Mouse (Mus musculus): ENCODE data around the gene Ahr.

Ahr gene

GRCm38 (mm10) chr12:35534754-35535236, at the start of gene Ahr:
TSS of gene Ahr (minus strand) at chr12:35535038.
- peak; percentile 92 for DNase-seq (ENCODE audit: low read depth, low spot score)

GRCm38 (mm10) chr12:35578826-35579225, 44.0 kb upstream of the Ahr start:
- DNase-seq (ENCODE audit: low read depth, low spot score), result no peak

- DNase-seq (ENCODE audit: low read depth, low spot score), result no peak
These were observed 41.3 kb upstream of the Ahr start for GRCm38 (mm10) chr12:35576107-35576506.

GRCm38 (mm10) chr12:35573713-35574112, 38.9 kb upstream of the Ahr start:
- DNase-seq (ENCODE audit: low read depth, low spot score), result no peak

GRCm38 (mm10) chr12:35562826-35563225, 28.0 kb upstream of the Ahr start:
- no peak for DNase-seq (ENCODE audit: low read depth, low spot score)

GRCm38 (mm10) chr12:35558868-35559267, 24.0 kb upstream of the Ahr start:
- DNase-seq (ENCODE audit: low read depth, low spot score), result no peak

- DNase-seq (ENCODE audit: low read depth, low spot score), result no peak
These were observed 21.1 kb upstream of the Ahr start for GRCm38 (mm10) chr12:35555925-35556324.

- DNase-seq (ENCODE audit: low read depth, low spot score), result no peak
These were observed 19.5 kb upstream of the Ahr start for GRCm38 (mm10) chr12:35554309-35554708.

- DNase-seq (ENCODE audit: low read depth, low spot score), result no peak
These were observed 18.3 kb upstream of the Ahr start for GRCm38 (mm10) chr12:35553174-35553573.

GRCm38 (mm10) chr12:35550299-35550698, 15.5 kb upstream of the Ahr start:
- no peak for DNase-seq (ENCODE audit: low read depth, low spot score)

GRCm38 (mm10) chr12:35542836-35543235, 8.0 kb upstream of the Ahr start:
- DNase-seq (ENCODE audit: low read depth, low spot score), result no peak

- no peak for DNase-seq (ENCODE audit: low read depth, low spot score)
These were observed 4.0 kb upstream of the Ahr start for GRCm38 (mm10) chr12:35538843-35539242.

GRCm38 (mm10) chr12:35534114-35534753, 604 bp downstream of the Ahr start:
- peak; percentile 62 for DNase-seq (ENCODE audit: low read depth, low spot score)

- DNase-seq (ENCODE audit: low read depth, low spot score), result no peak
These were observed 1.1 kb downstream of the Ahr start for GRCm38 (mm10) chr12:35533748-35534113.

GRCm38 (mm10) chr12:35533133-35533532, 1.7 kb downstream of the Ahr start:
- no peak for DNase-seq (ENCODE audit: low read depth, low spot score)

- DNase-seq (ENCODE audit: low read depth, low spot score), result peak; percentile 75
These were observed 2.7 kb downstream of the Ahr start for GRCm38 (mm10) chr12:35532151-35532550.

GRCm38 (mm10) chr12:35530587-35530986, 4.3 kb downstream of the Ahr start:
- DNase-seq (ENCODE audit: low read depth, low spot score), result no peak

GRCm38 (mm10) chr12:35527429-35527828, 7.4 kb downstream of the Ahr start:
- DNase-seq (ENCODE audit: low read depth, low spot score), result no peak

- DNase-seq (ENCODE audit: low read depth, low spot score), result no peak
These were observed 12.2 kb downstream of the Ahr start for GRCm38 (mm10) chr12:35522585-35523103.

- DNase-seq (ENCODE audit: low read depth, low spot score), result no peak
These were observed 19.2 kb downstream of the Ahr start for GRCm38 (mm10) chr12:35515621-35516020.

- no peak for DNase-seq (ENCODE audit: low read depth, low spot score)
These were observed 20.2 kb downstream of the Ahr start for GRCm38 (mm10) chr12:35514671-35515070.

GRCm38 (mm10) chr12:35510711-35511110, 24.1 kb downstream of the Ahr start:
- DNase-seq (ENCODE audit: low read depth, low spot score), result no peak

GRCm38 (mm10) chr12:35506383-35506782, 28.5 kb downstream of the Ahr start:
- no peak for DNase-seq (ENCODE audit: low read depth, low spot score)

- DNase-seq (ENCODE audit: low read depth, low spot score), result peak; percentile 60
These were observed 30.8 kb downstream of the Ahr start for GRCm38 (mm10) chr12:35504081-35504480.
